Mouse (Mus musculus) cortical plate, adult 2 months (tissue): ENCODE measurements around the gene Rarres1. TPM values are rescaled to one million over a fixed set of nuclear protein-coding genes. Genes with fewer than 3 reads are reported as not detected.
A peak's percentile ranks its signal among the peaks of the same experiment; 100 is the strongest.

Source experiments
- H3K27ac ChIP-seq: fragments of 200-500 bp; 2 replicates; pipeline ENCODE4 v1.5.1; 2012; ENCODE audit warnings: low read length, control low read depth, inconsistent platforms; ENCODE audit not compliant: insufficient read depth
- H3K4me1 ChIP-seq: fragments of 200-500 bp; 2 replicates; pipeline ENCODE4 v1.6.1; 2011; ENCODE audit warnings: low read length; ENCODE audit not compliant: control insufficient read depth, insufficient read depth
- H3K4me3 ChIP-seq: fragments of 200-500 bp; 2 replicates; pipeline ENCODE4 v1.5.1; 2011; ENCODE audit warnings: mild to moderate bottlenecking, low read length, control low read depth; ENCODE audit not compliant: insufficient read depth
- CTCF ChIP-seq: fragments of 200-500 bp; IDR thresholded peaks from 2 replicates; pipeline ENCODE4 v1.5.1; 2011; ENCODE audit warnings: mild to moderate bottlenecking, control low read depth, low read length; ENCODE audit not compliant: insufficient read depth; ENCODE audit errors: extremely low read depth
- POLR2A ChIP-seq: fragments of 200-500 bp; IDR thresholded peaks from 2 replicates; pipeline ENCODE4 v1.6.1; 2011; ENCODE audit warnings: mild to moderate bottlenecking, low read length, control low read depth; ENCODE audit not compliant: insufficient read depth; ENCODE audit errors: extremely low read depth
- polyA plus RNA-seq: library from polyadenylated mRNA; depleted of rRNA; stranded (reverse); fragments of >200 nt; gene quantifications from 2 replicates; pipeline ENCODE4 v1.2.3, GENCODE M21; 2012; rRNA removed

Rarres1 gene
- polyA plus RNA-seq, 1 experiment, result 1.0 TPM

GRCm38 (mm10) chr3:67434011-67434410, 81.3 kb downstream of the Rarres1 start:
- Histone ChIP-seq H3K4me3 (no peak overlapping the region), H3K4me1 (peaks cover 4% of the 10 kb centered on the region), H3K27ac (no peak overlapping the region)
- TF ChIP-seq CTCF (no peak), POLR2A (no peak)

- peaks cover 4% of the 10 kb centered on the region for H3K4me1 ChIP-seq
- peak; percentile 58; the same call in 1 of the 2 replicates for TF ChIP-seq POLR2A
- TF ChIP-seq CTCF, result peak; percentile 81
- H3K4me3 ChIP-seq, result peak within 1 kb of the TSS; percentile 78
- no peak within 1 kb of the TSS for H3K27ac ChIP-seq
Measured at GRCm38 (mm10) chr3:67429999-67430380, 85.3 kb downstream of the Rarres1 start, which contains the start of gene Gfm1. TSS of gene Gfm1 (plus strand) at chr3:67430096.

GRCm38 (mm10) chr3:67429338-67429998, 85.9 kb downstream of the Rarres1 start:
- Histone ChIP-seq H3K4me1 (peaks cover 4% of the 10 kb centered on the region), H3K27ac (no peak overlapping the region), H3K4me3 (peak overlapping the region; percentile 78; the same call in 1 of the 2 replicates)
- TF ChIP-seq POLR2A (no peak), CTCF (no peak)

Other genes with a start within 250 kb of the Rarres1 start
- 1.4 and 1.9 TPM in 2 replicates for gene Mlf1, start 141.4 kb downstream of the Rarres1 start, polyA plus RNA-seq
- not detected in 2 replicates for gene Gm17402, start 140.4 kb downstream of the Rarres1 start, polyA plus RNA-seq
- 35.5 TPM in 2 replicates for gene Gfm1, start 85.4 kb downstream of the Rarres1 start, polyA plus RNA-seq
- gene Lxn, start 51.6 kb downstream of the Rarres1 start, polyA plus RNA-seq, result 80.9 and 82.2 TPM in 2 replicates
- 23.5 and 24.5 TPM in 2 replicates for gene Mfsd1, start 67.2 kb upstream of the Rarres1 start, polyA plus RNA-seq